Mouse (Mus musculus): Measurements from ENCODE around the gene Cdh4.

DNA sequence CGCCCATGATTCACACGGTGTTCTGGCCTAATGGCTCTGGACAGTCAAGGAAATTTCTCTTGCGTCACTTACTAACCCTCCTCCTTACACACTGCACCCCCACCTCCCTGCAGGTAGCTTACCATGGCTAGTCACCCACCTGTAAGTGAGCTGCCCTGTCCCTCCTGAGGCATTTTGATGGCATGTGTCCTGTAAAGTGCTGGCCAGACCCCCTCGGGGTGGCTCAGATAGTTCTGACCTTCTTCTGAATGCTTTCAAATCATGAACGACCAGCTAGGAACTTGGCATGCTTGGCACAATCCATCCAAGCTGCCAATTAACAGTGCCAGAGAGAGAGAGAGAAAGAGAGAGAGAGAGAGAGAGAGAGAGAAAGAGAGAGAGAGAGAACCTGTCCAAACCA lies 368.9 kb downstream of the Cdh4 start:
- TF ChIP-seq POLR2A (IDR thresholded peaks at IDR 0.05; ENCODE audit: insufficient read length, low read depth) (no peak), REST (IDR thresholded peaks at IDR 0.05; ENCODE audit: insufficient read depth, insufficient read length) (no peak), TCF12 (IDR thresholded peaks at IDR 0.05; ENCODE audit: insufficient read depth, poor library complexity, severe bottlenecking) (no peak), POLR2AphosphoS2 (IDR thresholded peaks at IDR 0.05; ENCODE audit: insufficient read length, low read depth) (no peak), USF1 (IDR thresholded peaks at IDR 0.05; ENCODE audit: low read depth) (no peak), E2F4 (IDR thresholded peaks at IDR 0.05; ENCODE audit: insufficient read depth) (no peak), MAX (IDR thresholded peaks at IDR 0.05; ENCODE audit: low read depth) (no peak), MYOD1 (IDR thresholded peaks at IDR 0.05; ENCODE audit: control insufficient read depth in 1 of 3, insufficient read length in 2 of 3, low read depth in 2 of 3) (no peak), TCF3 (IDR thresholded peaks at IDR 0.05; ENCODE audit: insufficient read length, low read depth) (no peak), MYOG (IDR thresholded peaks at IDR 0.05; ENCODE audit: control insufficient read depth in 1 of 3, insufficient read depth in 1 of 3, insufficient read length in 2 of 3, low read depth in 2 of 3) (no peak), SRF (IDR thresholded peaks at IDR 0.05; ENCODE audit: control insufficient read depth, insufficient read length, low read depth) (no peak), CEBPB (IDR thresholded peaks at IDR 0.05; ENCODE audit: insufficient read depth, poor library complexity, severe bottlenecking) (no peak)

Measured in myocyte (in vitro differentiated cells).